Mouse (Mus musculus): ENCODE results near the gene Ppp1r36.

The Ppp1r36 gene

DNA sequence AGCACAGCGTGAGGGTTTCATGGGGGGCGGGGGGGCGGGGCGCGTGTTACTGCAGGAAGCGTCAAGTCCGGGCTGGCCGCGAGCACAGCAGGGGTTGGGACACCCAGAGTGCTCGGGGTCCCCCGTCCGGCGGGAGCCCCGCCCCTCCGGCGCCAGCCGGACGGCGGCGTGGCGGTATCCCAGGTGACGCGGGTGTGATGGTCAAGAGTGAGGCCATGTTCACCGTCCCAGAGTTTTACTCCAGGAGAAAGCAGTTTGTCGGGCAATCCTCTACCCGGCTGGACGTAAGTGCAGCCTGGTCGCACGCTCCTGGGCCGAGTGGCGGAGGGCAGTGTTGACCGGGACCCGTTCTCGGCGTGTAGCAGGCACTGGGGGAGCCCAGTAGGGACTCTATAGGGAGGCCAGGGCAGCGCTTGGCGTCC, at the start of gene Ppp1r36:
Ppp1r36 (plus strand) TSS at position 106 of the 422 bp plus-strand sequence.
- no peak for DNase-seq (ENCODE audit: low read depth)

GRCm38 (mm10) chr12:76368201-76368789, 49.0 kb upstream of the Ppp1r36 start:
- DNase-seq (ENCODE audit: low read depth), result no peak

GRCm38 (mm10) chr12:76368790-76369205, 48.5 kb upstream of the Ppp1r36 start:
- peak; percentile 49 for DNase-seq (ENCODE audit: low read depth)

DNA sequence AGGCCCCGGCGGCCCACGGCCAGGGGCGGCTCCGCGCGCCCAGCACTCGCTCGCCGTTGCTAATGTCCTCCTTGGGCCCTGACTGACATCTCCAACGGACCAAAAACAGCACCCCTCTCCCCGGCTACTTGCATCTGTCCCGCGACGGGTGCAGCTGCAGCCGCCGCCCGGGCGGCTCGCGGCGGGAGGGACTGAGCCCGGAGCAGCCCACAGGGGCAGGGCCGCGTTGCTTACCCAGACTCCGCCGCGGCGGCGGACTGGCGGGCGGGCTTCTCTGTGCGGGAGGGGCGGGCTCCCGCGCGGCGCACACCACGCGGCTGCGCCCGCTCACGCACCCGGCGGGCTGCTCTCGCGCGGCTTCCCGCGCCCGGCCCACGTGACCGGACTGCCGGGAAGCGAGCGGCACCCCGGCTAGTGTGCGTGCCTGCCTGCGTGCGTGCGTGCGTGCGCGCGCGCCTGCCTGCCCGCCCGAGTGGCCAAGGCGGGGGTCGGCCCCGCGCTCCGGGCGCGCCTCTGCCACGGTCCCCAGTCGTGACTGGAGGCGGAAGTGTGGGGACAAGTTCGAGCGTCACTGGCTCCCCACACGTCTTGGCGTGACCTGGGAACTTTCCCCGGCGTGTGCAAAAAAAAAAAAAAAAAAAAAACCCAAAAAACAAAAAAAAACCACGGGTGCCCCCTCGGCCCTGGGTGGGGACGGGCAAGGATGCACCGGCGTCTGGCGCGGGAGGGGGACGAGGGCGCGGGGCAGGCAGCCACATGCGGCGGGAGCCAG, 47.9 kb upstream of the Ppp1r36 start, which contains the start of gene Zbtb25:
Zbtb25 (minus strand) TSS at position 397 of the 772 bp plus-strand sequence.
- peak; percentile 59 for DNase-seq (ENCODE audit: low read depth)

DNA sequence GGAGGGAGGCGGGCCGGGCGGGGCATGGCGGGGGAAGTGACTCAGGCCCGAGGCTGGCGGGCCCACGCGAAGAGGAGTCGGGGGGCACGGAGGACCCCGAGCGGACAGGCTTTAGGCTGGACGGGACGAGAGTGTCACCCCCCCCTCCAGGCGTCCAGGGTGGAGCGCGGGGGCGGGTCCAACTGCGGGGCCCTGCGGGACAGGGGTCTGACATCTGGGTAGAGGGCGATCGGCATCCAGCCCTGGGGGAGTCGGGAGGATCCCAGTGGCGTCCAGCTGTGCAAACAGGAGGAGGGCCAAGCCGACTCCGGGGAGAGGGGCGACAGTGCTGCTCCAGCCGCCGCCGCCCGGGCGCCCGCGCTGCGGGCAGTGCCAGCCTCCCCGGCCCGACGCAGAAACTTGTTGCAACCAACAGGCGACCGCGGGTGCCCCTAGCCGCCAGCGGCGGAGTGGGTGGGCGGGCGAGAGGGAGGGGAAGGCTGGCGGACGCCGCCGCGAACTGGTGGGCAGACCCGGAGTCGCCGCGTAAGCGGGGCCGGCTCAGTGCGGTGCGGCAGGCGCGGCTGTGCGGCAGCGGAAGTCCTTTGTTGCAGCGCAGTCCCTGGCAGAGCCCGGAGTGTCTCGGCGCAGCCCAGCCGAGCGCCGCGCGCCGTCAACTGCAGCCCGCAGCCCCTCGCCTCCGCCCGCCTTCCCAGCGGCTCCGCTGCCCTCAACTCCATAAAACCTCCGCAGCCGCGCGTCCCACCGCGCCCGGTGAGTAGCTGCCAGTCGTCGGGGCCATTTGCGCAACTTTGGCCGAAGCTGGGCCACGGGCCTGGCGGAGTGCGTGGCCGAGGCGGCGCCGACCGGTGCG, 47.1 kb upstream of the Ppp1r36 start, which contains the start of gene Zbtb1:
Zbtb1 (plus strand) TSS at position 289 of the 853 bp plus-strand sequence.
- peak; percentile 52 for DNase-seq (ENCODE audit: low read depth)

DNA sequence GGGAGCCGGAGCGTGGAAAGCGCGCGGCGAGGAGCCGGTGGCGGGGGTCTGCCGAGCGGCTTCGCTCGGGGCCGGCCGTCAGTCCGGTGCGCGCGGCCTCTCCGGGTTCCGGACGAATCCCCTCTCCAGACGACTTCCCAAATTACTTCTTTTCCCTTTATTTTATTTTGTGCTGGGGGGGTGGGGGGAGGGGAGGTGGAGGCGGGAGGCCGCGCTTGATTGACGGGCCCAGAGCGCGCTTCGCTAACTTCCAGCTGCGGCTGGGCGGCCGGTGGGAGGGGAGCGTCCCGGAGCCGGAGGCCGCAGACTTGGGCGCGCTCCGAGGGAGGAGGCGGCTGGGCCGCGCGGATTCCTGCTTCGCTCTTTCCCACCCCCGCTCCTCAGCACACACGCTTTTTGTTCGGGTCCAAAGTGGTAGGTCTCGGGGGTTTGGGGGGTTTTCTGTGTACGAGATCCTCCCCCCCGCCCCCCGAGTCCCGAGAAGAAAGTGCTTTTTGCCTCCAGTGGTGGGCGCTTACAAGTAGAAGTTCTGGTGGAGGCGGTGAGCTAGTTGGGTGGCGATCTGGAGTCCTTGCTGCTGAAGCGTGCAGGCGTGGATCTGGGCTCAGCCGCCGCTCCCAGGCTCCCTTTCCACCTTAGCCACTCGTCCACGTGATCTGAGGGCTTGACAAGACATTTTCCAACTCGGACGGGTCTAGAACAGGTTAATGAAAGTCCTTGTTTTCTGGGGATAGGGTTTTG, 46.3 kb upstream of the Ppp1r36 start:
- peak; percentile 64 for DNase-seq (ENCODE audit: low read depth)

DNA sequence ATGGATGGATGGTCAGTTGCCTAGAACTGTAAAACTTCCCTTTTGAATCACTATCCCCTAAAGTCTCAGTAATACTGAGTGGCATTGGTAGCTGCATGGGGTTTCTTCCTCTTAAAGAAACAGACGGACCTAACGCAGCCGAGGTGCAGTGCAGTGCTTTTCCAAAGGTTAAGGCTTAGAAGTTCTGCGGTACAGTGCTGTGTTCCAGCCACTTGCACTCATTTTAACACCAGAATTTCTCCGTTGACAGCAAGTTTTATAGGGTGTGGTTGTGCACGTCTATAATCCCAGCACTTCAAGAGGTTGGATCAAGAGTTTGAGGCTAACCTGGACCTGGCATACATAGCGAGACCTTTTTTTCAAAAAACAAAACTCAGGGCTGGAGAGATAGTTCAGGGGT, 45.3 kb upstream of the Ppp1r36 start:
- no peak for DNase-seq (ENCODE audit: low read depth)

DNA sequence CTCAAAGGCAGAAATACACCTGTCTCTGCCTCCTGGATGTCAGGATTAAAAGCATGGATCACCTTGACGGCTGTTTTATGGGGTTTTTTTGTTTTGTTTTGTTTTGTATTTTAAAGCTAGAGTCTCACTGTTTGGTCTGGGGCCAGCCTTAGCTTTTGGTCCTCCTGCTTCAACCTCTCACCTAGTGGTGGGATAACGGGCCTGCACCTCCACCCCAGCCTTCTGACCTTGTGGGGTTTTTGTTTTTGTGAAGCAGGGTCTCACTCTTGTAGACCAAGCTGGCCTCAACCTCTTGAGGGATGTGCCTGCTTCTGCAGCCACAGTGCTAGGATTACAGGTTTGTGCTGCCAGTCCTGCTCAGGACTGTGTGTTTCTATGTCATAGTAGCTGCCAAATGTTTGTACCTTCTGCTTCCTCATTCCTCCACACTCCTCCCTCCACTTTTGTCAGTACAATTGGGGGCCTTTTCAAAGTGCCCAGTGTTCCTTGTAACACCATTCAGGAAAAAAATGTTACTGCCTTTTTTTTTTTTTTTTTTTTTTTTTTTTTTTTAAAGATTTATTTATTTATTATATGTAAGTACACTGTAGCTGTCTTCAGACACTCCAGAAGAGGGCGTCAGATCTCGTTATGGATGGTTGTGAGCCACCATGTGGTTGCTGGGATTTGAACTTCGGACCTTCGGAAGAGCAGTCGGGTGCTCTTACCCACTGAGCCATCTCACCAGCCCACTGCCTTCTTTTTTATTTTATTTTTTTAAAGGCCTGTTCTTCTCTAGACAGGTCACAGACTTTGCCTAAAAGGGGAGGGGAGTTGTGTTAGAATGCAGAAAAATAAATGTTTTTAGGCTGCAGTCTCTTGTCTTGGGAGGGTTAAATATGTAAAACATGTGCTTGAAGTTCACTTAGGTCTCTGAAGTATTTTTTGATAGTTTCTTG, 44.2 kb upstream of the Ppp1r36 start:
- DNase-seq (ENCODE audit: low read depth), result no peak

- DNase-seq (ENCODE audit: low read depth), result no peak
Observed at GRCm38 (mm10) chr12:76373991-76374390, 43.3 kb upstream of the Ppp1r36 start.

- DNase-seq (ENCODE audit: low read depth), result no peak
Observed at GRCm38 (mm10) chr12:76374911-76375310, 42.4 kb upstream of the Ppp1r36 start.

DNA sequence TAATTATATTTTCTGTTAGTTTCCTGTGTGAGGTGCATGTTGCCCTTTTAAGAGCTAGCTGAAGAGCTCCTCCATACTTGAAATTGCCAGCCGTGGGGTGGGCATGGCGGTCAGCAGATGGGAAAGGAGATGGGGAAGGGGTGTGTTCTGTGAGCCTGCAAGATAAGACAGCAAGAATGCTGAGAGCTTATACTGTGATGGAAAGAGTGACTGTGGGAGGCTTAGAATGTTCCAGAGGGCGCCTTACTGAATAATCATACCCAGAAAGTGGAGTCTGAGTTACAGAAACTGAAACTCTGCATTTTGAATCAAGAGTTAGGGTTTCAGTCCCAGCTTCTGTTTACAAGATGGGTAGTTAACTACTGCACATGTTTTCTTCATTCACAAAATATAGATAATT, 41.8 kb upstream of the Ppp1r36 start:
- peak; percentile 66 for DNase-seq (ENCODE audit: low read depth)

DNA sequence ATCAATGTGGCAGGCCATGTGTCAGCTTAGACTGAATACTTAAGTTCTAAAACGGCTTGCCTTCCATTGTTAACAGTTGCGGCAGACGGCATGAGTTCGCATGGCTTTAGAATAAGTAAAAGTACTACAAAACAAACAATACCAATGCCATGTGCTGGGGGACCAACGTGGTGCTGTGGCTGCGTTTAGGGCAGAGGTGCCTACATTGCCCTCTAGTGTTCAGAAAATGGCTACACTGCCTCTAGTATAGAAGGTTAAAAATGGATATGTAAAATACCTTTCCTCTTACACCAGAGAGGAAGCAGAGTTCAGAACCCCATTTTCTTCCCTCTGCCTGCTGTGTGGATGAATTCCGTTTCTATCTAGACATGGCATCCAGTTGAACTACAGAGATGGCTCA, 40.7 kb upstream of the Ppp1r36 start:
- DNase-seq (ENCODE audit: low read depth), result peak; percentile 52

DNA sequence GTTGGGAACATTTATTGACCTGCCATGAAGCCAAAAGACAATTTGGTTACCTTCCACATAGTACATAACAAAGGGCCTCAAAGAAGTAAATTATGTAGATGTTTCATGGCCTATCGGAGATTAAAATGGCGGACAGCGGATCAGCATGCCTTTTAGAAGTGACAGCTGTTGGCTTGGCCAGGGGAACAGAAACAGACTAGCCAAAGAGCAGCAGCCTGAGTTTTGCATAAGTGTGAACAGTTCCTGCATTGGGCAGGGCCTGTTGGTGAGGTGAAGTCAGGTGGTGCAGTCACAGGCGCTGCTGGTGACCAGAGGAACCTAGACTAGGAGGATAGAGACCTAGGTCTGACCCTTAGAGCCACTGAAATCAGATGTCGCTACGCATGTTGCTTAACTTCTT, 40.3 kb upstream of the Ppp1r36 start:
- no peak for DNase-seq (ENCODE audit: low read depth)

GRCm38 (mm10) chr12:76377726-76378125, 39.6 kb upstream of the Ppp1r36 start:
- DNase-seq (ENCODE audit: low read depth), result no peak

- no peak for DNase-seq (ENCODE audit: low read depth)
Observed at GRCm38 (mm10) chr12:76378556-76378955, 38.8 kb upstream of the Ppp1r36 start.

- no peak for DNase-seq (ENCODE audit: low read depth)
Observed at GRCm38 (mm10) chr12:76380151-76380550, 37.2 kb upstream of the Ppp1r36 start.

DNA sequence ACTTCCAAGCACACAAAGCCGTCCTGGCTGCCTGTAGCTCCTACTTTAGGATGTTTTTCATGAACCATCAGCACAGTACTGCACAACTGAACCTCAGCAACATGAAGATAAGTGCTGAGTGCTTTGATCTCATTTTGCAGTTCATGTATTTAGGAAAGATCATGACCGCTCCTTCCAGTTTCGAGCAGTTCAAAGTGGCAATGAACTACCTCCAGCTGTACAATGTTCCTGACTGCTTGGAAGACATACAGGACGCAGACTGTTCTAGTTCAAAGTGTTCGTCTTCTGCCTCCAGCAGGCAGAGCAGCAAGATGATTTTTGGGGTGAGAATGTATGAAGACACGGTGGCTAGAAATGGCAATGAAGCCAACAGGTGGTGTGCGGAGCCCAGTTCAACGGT, 32.0 kb upstream of the Ppp1r36 start:
- DNase-seq (ENCODE audit: low read depth), result no peak

- DNase-seq (ENCODE audit: low read depth), result no peak
Observed at GRCm38 (mm10) chr12:76388794-76389193, 28.5 kb upstream of the Ppp1r36 start.

DNA sequence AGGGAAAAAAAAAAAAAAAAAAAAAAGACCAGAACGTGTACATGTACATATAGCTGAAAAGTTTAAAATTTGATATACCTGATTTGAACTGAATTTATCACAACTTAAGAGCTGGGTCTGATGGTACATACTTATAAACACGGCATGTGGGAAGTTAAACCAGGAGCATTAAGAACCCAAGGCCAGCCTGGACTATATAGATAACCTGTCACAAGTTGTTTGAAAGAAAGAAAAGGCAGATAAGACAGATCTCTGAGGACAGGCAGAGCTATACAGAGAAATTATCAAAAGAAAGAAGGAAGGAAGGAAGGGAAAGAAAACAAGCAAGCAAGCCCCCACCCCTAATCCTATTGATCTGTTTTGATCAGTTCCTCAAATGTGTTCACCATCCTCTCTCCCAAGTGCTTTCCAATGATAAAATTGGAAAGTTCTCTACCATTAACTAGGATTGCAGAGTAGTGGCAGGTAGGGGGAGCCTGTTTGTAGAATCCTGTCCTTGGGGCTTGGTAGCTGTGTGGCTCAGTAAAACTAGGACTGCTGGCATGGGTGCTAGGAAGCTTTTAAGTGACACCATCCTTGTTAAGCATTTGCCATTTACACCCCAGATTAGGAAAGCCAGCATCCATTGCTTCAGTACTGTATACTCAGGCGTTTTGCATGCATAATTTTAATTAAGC, 25.6 kb upstream of the Ppp1r36 start:
- DNase-seq (ENCODE audit: low read depth), result no peak

DNA sequence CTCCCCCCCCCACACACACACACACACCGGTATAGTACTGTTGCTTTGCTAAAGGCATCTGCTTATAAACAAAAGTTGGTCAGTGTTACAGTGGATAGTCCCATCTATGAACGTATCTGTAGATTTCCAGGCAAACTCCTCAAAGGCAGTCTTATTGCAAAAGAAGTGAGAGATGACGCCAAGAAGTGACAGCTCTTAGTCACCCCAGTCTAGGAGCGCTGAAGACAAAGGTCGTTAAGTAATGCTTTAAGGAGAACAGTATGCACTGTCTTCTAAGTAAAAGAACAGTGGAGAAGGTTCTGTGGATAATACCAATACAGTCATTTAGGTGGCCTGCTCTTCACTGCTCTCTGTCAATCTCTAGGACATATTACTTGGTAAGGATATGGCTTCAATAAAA, 24.4 kb upstream of the Ppp1r36 start:
- DNase-seq (ENCODE audit: low read depth), result no peak
